Mouse (Mus musculus) forebrain, postnatal 0 days (tissue): Measurements from ENCODE around the gene Ski. TPM values are rescaled to one million over a fixed set of nuclear protein-coding genes. Genes with fewer than 3 reads are reported as not detected.

ENCODE experiments used
- ATAC-seq: fragments of 200-750 bp; cut with Nextera tagmentation; 2 replicates; pipeline ENCODE4 v1.8.0; 2017; ENCODE audit warnings: mild to moderate bottlenecking, moderate library complexity
- DNase-seq: peaks from one replicate; pipeline ENCODE4 v3.0.0-alpha.2; 2015
- H3K27ac ChIP-seq: fragments of 300-500 bp; sonication (generic); 2 replicates; pipeline ENCODE4 v1.5.1; 2014; ENCODE audit warnings: low read depth, mild to moderate bottlenecking, antibody characterized with exemption, low read length, moderate library complexity, mixed read lengths
- H3K27me3 ChIP-seq: fragments of 300-500 bp; sonication (generic); 2 replicates; pipeline ENCODE4 v1.6.1; 2014; ENCODE audit warnings: mild to moderate bottlenecking, low read length, mixed read lengths; ENCODE audit not compliant: insufficient read depth
- H3K36me3 ChIP-seq: fragments of 300-500 bp; sonication (generic); 2 replicates; pipeline ENCODE4 v1.6.1; 2014; ENCODE audit warnings: mild to moderate bottlenecking, moderate library complexity; ENCODE audit not compliant: insufficient read depth
- H3K4me1 ChIP-seq: fragments of 300-500 bp; sonication (generic); 2 replicates; pipeline ENCODE4 v1.6.1; 2014; ENCODE audit warnings: antibody characterized with exemption; ENCODE audit not compliant: insufficient read depth
- H3K4me2 ChIP-seq: fragments of 300-500 bp; sonication (generic); 2 replicates; pipeline ENCODE4 v1.6.1; 2014; ENCODE audit warnings: low read depth, mild to moderate bottlenecking, moderate library complexity
- H3K4me3 ChIP-seq: fragments of 300-500 bp; sonication (generic); 2 replicates; pipeline ENCODE4 v1.5.1; 2014; ENCODE audit warnings: low read depth, low read length, mixed read lengths
- H3K9ac ChIP-seq: fragments of 300-500 bp; sonication (generic); 2 replicates; pipeline ENCODE4 v1.6.1; 2014; ENCODE audit warnings: mild to moderate bottlenecking
- H3K9me3 ChIP-seq: fragments of 300-500 bp; sonication (generic); 2 replicates; pipeline ENCODE4 v1.6.1; 2016; ENCODE audit warnings: low read length
- CTCF ChIP-seq: sonication (generic); IDR thresholded peaks from 2 replicates; pipeline ENCODE4 v1.5.1; 2016; ENCODE audit warnings: antibody characterized with exemption, control low read depth, low read depth
- WGBS: fragments of 180-500 bp; shearing (Covaris S2); extraction: QIAGEN DNeasy Blood & Tissue Kit; methylation state at CpG from one replicate; pipeline ENCODE4 v1.1.7; 2014; 5-methylcytosine and 5-hydroxymethylcytosine counted together
- polyA plus RNA-seq: library from polyadenylated mRNA; unstranded; fragments of >200 nt; fragmentation: Nextera tagmentation; extraction: Ambion mirVana; gene quantifications from 2 replicates; pipeline ENCODE4 v1.2.1, GENCODE M21; 2015
- total RNA-seq: library from RNA; depleted of rRNA; stranded (reverse); fragments of >200 nt; gene quantifications from 2 replicates; pipeline ENCODE4 v1.2.3, GENCODE M21; 2014

Gene Ski
- total and polyA plus RNA-seq, 2 experiments from 2014 or later: 12.2 to 68.7 TPM

DNA sequence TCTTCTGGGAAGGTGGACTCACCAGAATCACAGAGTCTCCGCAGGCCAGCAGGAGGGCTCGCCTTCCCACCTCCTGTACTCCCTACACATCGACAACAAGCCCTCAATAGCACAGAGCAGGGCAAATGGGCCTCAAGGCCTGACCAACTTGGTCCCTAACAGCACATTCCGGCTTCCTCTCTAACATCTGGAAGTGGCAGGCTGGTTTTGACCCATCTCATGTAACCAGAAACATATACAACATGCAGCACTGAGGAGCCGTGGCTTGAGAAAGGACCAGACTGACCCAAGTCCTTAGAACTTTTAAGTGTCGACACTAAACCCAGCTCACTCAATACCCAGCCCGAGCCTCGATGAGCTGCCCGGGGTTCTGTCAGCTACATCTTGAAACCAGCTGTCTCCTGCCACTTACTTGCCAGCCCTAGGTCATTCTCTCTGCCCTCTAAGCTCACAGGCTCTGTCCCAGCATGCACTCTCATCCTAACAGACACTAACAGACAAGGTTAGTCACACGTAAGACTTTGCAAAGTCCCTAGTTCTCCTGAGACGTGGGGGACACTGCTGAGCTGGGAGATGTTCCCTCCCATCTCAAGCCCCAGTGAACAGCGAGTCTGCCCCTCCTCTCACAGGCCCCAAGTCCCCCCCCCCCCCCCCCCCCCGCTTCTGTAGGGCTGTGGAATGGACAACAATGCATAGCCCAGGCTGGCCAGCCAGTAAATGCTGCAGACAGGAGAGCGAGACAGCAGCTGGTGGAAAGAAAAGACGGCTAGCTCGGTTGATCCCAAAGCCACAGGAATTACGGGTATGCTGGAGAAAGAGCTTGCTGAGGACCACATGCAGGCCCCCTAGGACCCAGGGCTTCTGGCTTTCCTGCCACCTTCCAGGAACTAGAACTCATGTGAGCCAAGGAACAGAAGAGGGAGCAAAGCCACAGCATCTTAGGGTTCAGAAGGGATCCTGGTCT, 48.3 kb downstream of the Ski start:
- no peak for DNase-seq
- Histone ChIP-seq H3K9me3 (no peaks in the 10 kb centered on the region), H3K27me3 (no peaks in the 10 kb centered on the region), H3K27ac (peak overlapping the region; percentile 51), H3K9ac (no peak overlapping the region), H3K4me2 (peak overlapping the region; percentile 19; the same call in 1 of the 2 replicates), H3K4me1 (peaks cover 52% of the 10 kb centered on the region), H3K4me3 (no peak overlapping the region), H3K36me3 (no peaks in the 10 kb centered on the region)
- ATAC-seq: peak; percentile 2; the same call in 1 of the 2 replicates
- 24% methylated on average over 16 of the region's 17 CpGs for WGBS
- TF ChIP-seq CTCF: no peak

DNA sequence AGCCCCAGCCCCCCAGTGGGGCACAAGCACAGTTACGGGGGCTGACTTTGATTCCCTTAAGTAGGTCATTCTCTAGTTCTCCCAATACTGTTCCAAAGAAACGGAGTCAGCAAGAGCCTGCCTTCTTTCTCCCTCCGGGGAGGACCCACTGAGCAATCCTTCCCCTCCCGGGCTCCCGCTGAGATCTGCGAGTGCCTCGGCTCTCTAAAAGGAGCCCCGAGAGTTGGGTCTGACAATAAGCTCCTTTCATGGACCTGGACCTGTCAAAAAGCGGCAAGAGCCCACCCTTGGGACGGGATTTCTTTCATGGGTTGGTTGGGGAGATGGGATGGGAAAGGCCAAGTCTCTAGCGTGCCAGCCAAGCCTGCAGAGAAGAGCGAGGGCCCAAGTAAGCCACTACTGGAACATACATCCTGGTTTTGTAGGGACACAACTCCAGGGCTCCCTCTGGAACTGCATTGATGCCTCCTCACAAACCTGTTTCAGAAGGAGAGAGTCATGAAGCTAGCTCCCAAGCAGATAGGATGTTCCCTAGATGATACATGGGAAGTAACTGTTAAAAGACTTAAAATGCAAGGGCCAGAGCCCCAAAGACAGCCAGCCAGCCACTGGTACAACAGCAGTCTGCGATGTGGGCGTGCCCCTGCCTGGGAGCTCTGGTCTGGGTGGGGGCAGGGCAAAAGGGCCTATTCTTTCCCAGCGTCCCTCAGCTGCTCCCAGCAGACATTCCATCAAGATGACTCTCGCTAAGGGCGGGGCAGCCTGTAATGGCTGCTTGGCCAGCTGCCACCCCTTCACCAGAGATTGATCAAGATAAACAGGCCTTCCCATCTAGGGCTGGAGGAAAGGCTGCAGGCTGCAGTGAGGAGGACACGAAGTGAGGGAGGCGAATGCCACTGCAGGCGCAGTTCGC, 49.2 kb downstream of the Ski start:
- peak; percentile 75 for DNase-seq
- Histone ChIP-seq H3K4me3 (no peak overlapping the region), H3K4me1 (peaks cover 43% of the 10 kb centered on the region), H3K9ac (0 out of 2 replicates have a peak overlapping the region, but pooled peaks have one; percentile 10), H3K36me3 (no peaks in the 10 kb centered on the region), H3K27ac (peak overlapping the region; percentile 51), H3K9me3 (no peaks in the 10 kb centered on the region), H3K4me2 (peak overlapping the region; percentile 19; the same call in 1 of the 2 replicates), H3K27me3 (no peaks in the 10 kb centered on the region)
- WGBS: 8% methylated on average over 21 of the region's 21 CpGs
- peak; percentile 74 for ATAC-seq
- no peak for TF ChIP-seq CTCF

DNA sequence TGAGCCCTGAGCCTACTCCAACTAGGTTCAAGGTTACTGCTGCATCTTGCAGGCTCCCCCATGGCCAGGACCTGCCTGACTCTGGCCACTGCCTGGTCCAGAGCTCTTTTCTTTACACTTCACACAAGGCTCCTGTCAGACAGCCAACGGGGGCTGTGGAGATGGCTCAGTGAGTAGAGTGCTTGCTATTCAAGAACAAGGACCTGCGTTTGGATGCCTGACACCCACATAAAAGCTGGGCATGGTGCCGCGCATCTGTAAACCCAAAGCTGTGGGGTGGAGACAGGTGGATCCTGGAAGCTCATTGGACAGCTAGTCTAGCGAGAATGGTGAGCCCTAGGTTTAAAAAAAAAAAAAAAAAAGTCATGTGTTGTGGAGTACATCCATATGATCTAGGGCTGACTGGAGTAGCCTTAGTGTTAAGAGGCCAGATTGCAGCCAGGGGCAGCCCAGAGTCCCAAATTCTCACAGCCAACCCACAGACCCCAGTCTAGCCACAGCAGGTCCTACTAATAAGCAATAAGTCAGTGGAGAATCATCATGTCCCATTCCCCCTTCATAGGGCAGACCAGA, 50.3 kb downstream of the Ski start:
- Histone ChIP-seq H3K4me2 (no peak overlapping the region), H3K9me3 (no peaks in the 10 kb centered on the region), H3K27ac (no peak overlapping the region), H3K9ac (no peak overlapping the region), H3K36me3 (no peaks in the 10 kb centered on the region), H3K4me3 (no peak overlapping the region), H3K4me1 (peaks cover 32% of the 10 kb centered on the region), H3K27me3 (no peaks in the 10 kb centered on the region)
- WGBS: 32% methylated on average over 5 of the region's 5 CpGs
- DNase-seq (peak; percentile 31), ATAC-seq (no peak)
- TF ChIP-seq CTCF: no peak

DNA sequence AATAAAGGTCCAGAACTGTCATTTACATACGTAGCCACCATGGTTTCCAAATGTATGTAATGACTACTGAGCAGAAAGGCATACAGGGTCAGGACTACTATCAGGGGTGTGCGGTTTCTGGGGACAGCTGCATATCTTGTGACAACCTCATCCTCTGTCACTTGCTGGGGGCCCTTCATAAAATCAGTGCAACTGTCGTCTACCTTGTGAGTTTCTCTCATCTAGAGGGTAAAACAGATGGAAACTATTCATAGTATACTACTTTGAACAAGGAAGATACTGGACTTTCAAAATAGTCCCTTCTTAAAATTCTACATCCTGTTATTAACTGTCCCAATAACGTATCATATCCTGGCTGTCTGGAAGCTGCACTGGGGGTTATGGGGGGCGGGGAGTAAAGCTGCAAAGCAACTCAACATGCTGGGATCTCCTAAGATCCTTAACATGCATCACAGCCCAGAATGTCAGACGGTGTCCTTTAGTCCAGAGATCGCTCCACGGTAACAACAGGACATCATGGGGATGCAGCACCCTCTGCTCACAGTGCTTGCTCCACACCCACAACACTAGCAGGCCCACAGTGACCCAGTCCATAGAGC, 51.7 kb downstream of the Ski start:
- no peaks in the 10 kb centered on the region for H3K9me3 ChIP-seq
- ATAC-seq (no peak), DNase-seq (no peak)
- TF ChIP-seq CTCF: no peak
- H3K4me2 ChIP-seq: no peak overlapping the region
- H3K27ac ChIP-seq: no peak overlapping the region
- no peak overlapping the region for H3K9ac ChIP-seq
- WGBS: 85% methylated on average over 8 of the region's 8 CpGs
- H3K4me3 ChIP-seq: no peak overlapping the region
- H3K4me1 ChIP-seq: peaks cover 32% of the 10 kb centered on the region
- no peaks in the 10 kb centered on the region for H3K27me3 ChIP-seq
- H3K36me3 ChIP-seq: no peaks in the 10 kb centered on the region

DNA sequence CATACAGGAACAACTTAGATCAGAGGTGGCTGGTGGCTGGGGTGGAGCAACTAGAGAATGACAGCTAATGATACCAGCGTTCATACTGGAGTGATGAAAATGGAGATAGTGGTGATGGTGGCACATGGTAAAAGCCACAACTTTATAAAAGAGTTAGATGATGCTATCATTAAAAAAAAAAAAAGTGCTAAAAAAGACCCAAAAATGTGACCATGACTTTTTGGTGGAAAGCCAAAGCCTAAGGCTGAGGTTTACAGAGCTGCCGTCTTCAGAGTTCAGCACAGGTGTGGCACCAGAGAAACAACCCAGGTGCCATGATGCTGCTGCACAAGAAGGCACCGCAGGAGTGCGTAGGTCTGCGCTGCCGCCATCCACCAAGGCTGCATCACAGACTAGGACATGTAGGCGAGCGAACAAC, 53.5 kb downstream of the Ski start:
- Histone ChIP-seq H3K27ac (no peak overlapping the region), H3K9ac (no peak overlapping the region), H3K27me3 (no peaks in the 10 kb centered on the region), H3K9me3 (no peaks in the 10 kb centered on the region), H3K36me3 (no peaks in the 10 kb centered on the region), H3K4me3 (no peak overlapping the region), H3K4me2 (no peak overlapping the region), H3K4me1 (peaks cover 23% of the 10 kb centered on the region)
- 91% methylated on average over 8 of the region's 8 CpGs for WGBS
- DNase-seq: no peak
- no peak for TF ChIP-seq CTCF
- ATAC-seq: no peak

DNA sequence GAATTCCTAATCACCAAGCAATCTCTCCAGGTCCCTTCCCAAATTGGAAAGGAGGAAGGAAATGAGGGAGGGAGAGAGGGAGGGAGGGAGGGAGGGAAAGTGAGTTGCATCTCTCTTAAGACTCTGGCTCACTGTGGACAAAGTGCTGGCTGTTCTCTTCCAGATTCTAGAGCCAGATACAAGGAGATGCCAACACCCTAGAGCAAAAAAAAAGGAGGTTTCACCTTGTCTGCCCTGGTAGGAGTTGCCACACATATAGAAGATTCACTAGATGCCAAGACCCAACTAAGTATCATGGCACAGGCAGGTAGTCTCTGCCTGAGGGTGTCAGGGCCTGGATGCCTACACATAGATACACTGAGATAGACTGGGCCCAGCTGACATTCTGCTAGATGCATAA, 56.5 kb downstream of the Ski start:
- no peaks in the 10 kb centered on the region for H3K9me3 ChIP-seq
- no peak overlapping the region for H3K4me2 ChIP-seq
- H3K27ac ChIP-seq: no peak overlapping the region
- no peaks in the 10 kb centered on the region for H3K36me3 ChIP-seq
- 0 out of 2 replicates have a peak, but pooled peaks cover under 1% of the 10 kb centered on the region for H3K4me1 ChIP-seq
- no peak overlapping the region for H3K9ac ChIP-seq
- H3K27me3 ChIP-seq: no peaks in the 10 kb centered on the region
- H3K4me3 ChIP-seq: no peak overlapping the region
- DNase-seq (no peak), ATAC-seq (no peak)
- TF ChIP-seq CTCF: no peak
